Mouse (Mus musculus) gastrocnemius, adult 2 months (tissue): ENCODE data around the gene Irf2. TPM values are rescaled to one million over a fixed set of nuclear protein-coding genes. Genes with fewer than 3 reads are reported as not detected.

Experiments
- DNase-seq: peaks from one replicate; pipeline ENCODE4 v3.0.0; 2022
- H3K27ac ChIP-seq: fragments of 200-600 bp; 2 replicates; pipeline ENCODE4 v1.8.1; 2022; ENCODE audit warnings: mild to moderate bottlenecking
- H3K4me3 ChIP-seq: fragments of 200-600 bp; 2 replicates; pipeline ENCODE4 v1.8.1; 2022; ENCODE audit warnings: mild to moderate bottlenecking, moderate library complexity
- CTCF ChIP-seq: fragments of 200-600 bp; IDR thresholded peaks from 2 replicates; pipeline ENCODE4 v1.8.1; 2022; ENCODE audit warnings: antibody characterized with exemption, mild to moderate bottlenecking, moderate library complexity
- intact Hi-C: fragments of 180-260 bp; cut with DNase I; formaldehyde crosslinking; loops from one replicate; pipeline ENCODE4 v1.15.1; 2025
- total RNA-seq, 2 experiments: library from RNA; stranded (reverse); gene quantifications; 2 replicates each; pipeline ENCODE4 v1.2.3; 2021

Gene Irf2
- total RNA-seq, 2 experiments from 2014 or later, result 40.0 to 41.8 TPM

- DNase-seq, result no peak
- H3K4me3 ChIP-seq, result no peak overlapping the region
- intact Hi-C loops, result loop anchor here (5.0 kb wide), 1 partner anchor 201 kb away; no protein-coding TSS in a partner anchor
- TF ChIP-seq CTCF, result peak; percentile 54
- no peak overlapping the region for H3K27ac ChIP-seq
Observed at GRCm38 (mm10) chr8:46736260-46736659, 3.3 kb upstream of the Irf2 start.

- intact Hi-C loops, result loop anchor here (5.0 kb wide), 1 partner anchor 200 kb away; no protein-coding TSS in a partner anchor
- peak overlapping the region; percentile 98; the same call in 1 of the 2 replicates for H3K27ac ChIP-seq
- DNase-seq, result no peak
- H3K4me3 ChIP-seq, result no peak overlapping the region
- no peak for TF ChIP-seq CTCF
Observed at GRCm38 (mm10) chr8:46737421-46737820, 2.1 kb upstream of the Irf2 start.

GRCm38 (mm10) chr8:46737907-46738306, 1.6 kb upstream of the Irf2 start:
- TF ChIP-seq CTCF, result no peak
- Histone ChIP-seq H3K4me3 (peak overlapping the region; percentile 96), H3K27ac (peak overlapping the region; percentile 98)
- peak; percentile 49 for DNase-seq
- intact Hi-C loops, result loop anchor here (5.0 kb wide), 1 partner anchor 199 kb away; no protein-coding TSS in a partner anchor

- TF ChIP-seq CTCF, result no peak
- intact Hi-C loops, result loop anchor here (5.0 kb wide), 1 partner anchor 199 kb away; no protein-coding TSS in a partner anchor
Observed at GRCm38 (mm10) chr8:46738601-46739000, 931 bp upstream of the Irf2 start.

GRCm38 (mm10) chr8:46739956-46740512, 502 bp downstream of the Irf2 start:
- TF ChIP-seq CTCF, result no peak
- peak overlapping the region; percentile 96 for H3K4me3 ChIP-seq
- H3K27ac ChIP-seq, result peak overlapping the region; percentile 98
- intact Hi-C loops, result loop anchor here (2.0 to 5.0 kb wide), 4 partner anchors 53 to 197 kb away; no protein-coding TSS in a partner anchor
- DNase-seq, result no peak

More at GRCm38 (mm10) chr8:46738601-46739000, 931 bp upstream of the Irf2 start:
- Histone ChIP-seq H3K4me3 (peak overlapping the region; percentile 96), H3K27ac (peak overlapping the region; percentile 98)
- no peak for DNase-seq

- peak; percentile 89 for DNase-seq
- TF ChIP-seq CTCF, result no peak
- intact Hi-C loops, result loop anchor here (2.0 kb wide), 3 partner anchors 54 to 104 kb away; no protein-coding TSS in a partner anchor
- Histone ChIP-seq H3K27ac (peak overlapping the region; percentile 98), H3K4me3 (peak overlapping the region; percentile 96)
Observed at GRCm38 (mm10) chr8:46740513-46741280, 1.2 kb downstream of the Irf2 start.

GRCm38 (mm10) chr8:46741281-46741791, 1.8 kb downstream of the Irf2 start:
- Histone ChIP-seq H3K27ac (peak overlapping the region; percentile 98), H3K4me3 (peak overlapping the region; percentile 96)
- DNase-seq, result peak; percentile 70
- intact Hi-C loops, result loop anchor here (2.0 kb wide), 3 partner anchors 55 to 103 kb away; no protein-coding TSS in a partner anchor
- TF ChIP-seq CTCF, result peak; percentile 17; the same call in 1 of the 2 replicates

GRCm38 (mm10) chr8:46741991-46742690, 2.6 kb downstream of the Irf2 start:
- Histone ChIP-seq H3K27ac (peak overlapping the region; percentile 98), H3K4me3 (peak overlapping the region; percentile 96)
- DNase-seq, result no peak
- intact Hi-C loops, result loop anchor here (2.0 kb wide), 3 partner anchors 55 to 103 kb away; no protein-coding TSS in a partner anchor
- no peak for TF ChIP-seq CTCF

GRCm38 (mm10) chr8:46742691-46743082, 3.2 kb downstream of the Irf2 start:
- H3K4me3 ChIP-seq, result peak overlapping the region; percentile 96

GRCm38 (mm10) chr8:46745464-46745863, 5.9 kb downstream of the Irf2 start:
- intact Hi-C loops, result no loop called here
- no peak for DNase-seq
- no peak for TF ChIP-seq CTCF
- Histone ChIP-seq H3K4me3 (no peak overlapping the region), H3K27ac (no peak overlapping the region)

More at GRCm38 (mm10) chr8:46742691-46743082, 3.2 kb downstream of the Irf2 start:
- peak overlapping the region; percentile 98 for H3K27ac ChIP-seq
- no peak for DNase-seq
- no peak for TF ChIP-seq CTCF
- intact Hi-C loops, result no loop called here

GRCm38 (mm10) chr8:46747311-46747980, 7.9 kb downstream of the Irf2 start:
- TF ChIP-seq CTCF, result no peak
- no peak for DNase-seq
- intact Hi-C loops, result no loop called here

GRCm38 (mm10) chr8:46750000-46750399, 10.5 kb downstream of the Irf2 start:
- Histone ChIP-seq H3K4me3 (no peak overlapping the region), H3K27ac (peak overlapping the region; percentile 81)
- TF ChIP-seq CTCF, result no peak
- intact Hi-C loops, result no loop called here
- DNase-seq, result no peak

More at GRCm38 (mm10) chr8:46747311-46747980, 7.9 kb downstream of the Irf2 start:
- no peak overlapping the region for H3K4me3 ChIP-seq
- no peak overlapping the region for H3K27ac ChIP-seq
